Mouse (Mus musculus) embryonic facial prominence, embryonic 14.5 days (tissue): ENCODE measurements at regions not wholly inside any gene's neighbourhood (a gene's known extent, or its start where the extent isn't known, plus 50 kb on each side); places are given as distances from the start of the nearest gene placed in this dataset.

ENCODE experiments used
- ATAC-seq: fragments of 200-750 bp; cut with Nextera tagmentation; 2 replicates; pipeline ENCODE4 v1.8.0; 2017; ENCODE audit warnings: low read depth, moderate number of reproducible peaks, moderate TSS enrichment
- DNase-seq: peaks from one replicate; pipeline ENCODE4 v3.0.0-alpha.2; 2015; ENCODE audit warnings: low spot score
- H3K27ac ChIP-seq: fragments of 300-500 bp; sonication (generic); replicated peaks from 2 replicates; pipeline ENCODE4 v1.5.1; 2014; ENCODE audit warnings: low read depth, mild to moderate bottlenecking, low read length, moderate library complexity
- H3K27me3 ChIP-seq: fragments of 300-500 bp; sonication (generic); replicated peaks from 2 replicates; pipeline ENCODE4 v1.6.1; 2014; ENCODE audit warnings: low read length; ENCODE audit not compliant: control insufficient read depth, insufficient read depth
- H3K36me3 ChIP-seq: fragments of 300-500 bp; sonication (generic); 2 replicates; pipeline ENCODE4 v1.6.1; 2014; ENCODE audit warnings: low read length, mixed read lengths; ENCODE audit not compliant: control insufficient read depth, insufficient read depth
- H3K4me1 ChIP-seq: fragments of 300-500 bp; sonication (generic); 2 replicates; pipeline ENCODE4 v1.6.1; 2014; ENCODE audit warnings: antibody characterized with exemption, low read length; ENCODE audit not compliant: control insufficient read depth, insufficient read depth
- H3K4me2 ChIP-seq: fragments of 300-500 bp; sonication (generic); 2 replicates; pipeline ENCODE4 v1.6.1; 2014; ENCODE audit warnings: low read depth, mild to moderate bottlenecking, low read length, moderate library complexity, mixed read lengths
- H3K4me3 ChIP-seq: fragments of 300-500 bp; sonication (generic); 2 replicates; pipeline ENCODE4 v1.5.1; 2014; ENCODE audit warnings: low read depth, mild to moderate bottlenecking, low read length
- H3K9ac ChIP-seq: fragments of 300-500 bp; sonication (generic); 2 replicates; pipeline ENCODE4 v1.6.1; 2014; ENCODE audit warnings: low read depth, mild to moderate bottlenecking, low read length, moderate library complexity, mixed read lengths
- H3K9me3 ChIP-seq: fragments of 300-500 bp; sonication (generic); 2 replicates; pipeline ENCODE4 v1.6.1; 2016; ENCODE audit warnings: low read length; ENCODE audit not compliant: control insufficient read depth
- WGBS: fragments of 180-500 bp; shearing (Covaris S2); extraction: QIAGEN DNeasy Blood & Tissue Kit; methylation state at CpG from one replicate; pipeline ENCODE4 v1.1.7; 2014; 5-methylcytosine and 5-hydroxymethylcytosine counted together

DNA sequence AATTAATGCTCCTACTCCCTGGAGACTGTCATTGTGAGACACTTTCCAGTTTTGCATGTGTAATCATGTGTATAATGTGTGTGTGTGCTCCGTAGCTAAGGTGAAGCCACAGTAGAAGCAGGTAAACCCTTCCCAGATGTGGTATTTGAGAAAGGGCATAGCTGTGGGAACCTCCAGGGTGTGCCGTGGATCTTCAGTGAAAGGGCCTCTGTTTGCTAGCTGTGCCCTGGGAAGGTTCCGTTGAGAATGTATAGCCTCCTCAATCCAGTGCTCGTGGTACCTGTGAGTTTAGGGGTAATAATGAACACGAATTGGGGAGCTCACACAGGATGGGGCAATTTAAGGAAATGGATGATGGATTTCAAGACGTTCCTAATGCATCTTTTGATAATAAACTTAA lies 447.6 kb downstream of the Sox2 start:
- Histone ChIP-seq H3K4me2 (no peak overlapping the region), H3K9me3 (no peaks in the 10 kb centered on the region), H3K27ac (no peak overlapping the region), H3K4me1 (peaks cover 4% of the 10 kb centered on the region), H3K36me3 (no peaks in the 10 kb centered on the region), H3K27me3 (peaks cover 18% of the 10 kb centered on the region; the same call in 1 of the 2 replicates), H3K9ac (no peak overlapping the region), H3K4me3 (no peak overlapping the region)
- DNase-seq, result no peak
- ATAC-seq, result no peak
- WGBS, result 65% methylated on average over 6 of the region's 6 CpGs

GRCm38 (mm10) chr3:35099226-35099625 lies 449.0 kb downstream of the Sox2 start:
- Histone ChIP-seq H3K9me3 (no peaks in the 10 kb centered on the region), H3K27ac (no peak overlapping the region), H3K4me1 (peaks cover 8% of the 10 kb centered on the region), H3K9ac (no peak overlapping the region), H3K27me3 (peaks cover 18% of the 10 kb centered on the region; the same call in 1 of the 2 replicates), H3K36me3 (no peaks in the 10 kb centered on the region), H3K4me3 (no peak overlapping the region), H3K4me2 (no peak overlapping the region)
- no peak for ATAC-seq
- 67% methylated on average over 3 of the region's 3 CpGs for WGBS
- DNase-seq, result no peak

DNA sequence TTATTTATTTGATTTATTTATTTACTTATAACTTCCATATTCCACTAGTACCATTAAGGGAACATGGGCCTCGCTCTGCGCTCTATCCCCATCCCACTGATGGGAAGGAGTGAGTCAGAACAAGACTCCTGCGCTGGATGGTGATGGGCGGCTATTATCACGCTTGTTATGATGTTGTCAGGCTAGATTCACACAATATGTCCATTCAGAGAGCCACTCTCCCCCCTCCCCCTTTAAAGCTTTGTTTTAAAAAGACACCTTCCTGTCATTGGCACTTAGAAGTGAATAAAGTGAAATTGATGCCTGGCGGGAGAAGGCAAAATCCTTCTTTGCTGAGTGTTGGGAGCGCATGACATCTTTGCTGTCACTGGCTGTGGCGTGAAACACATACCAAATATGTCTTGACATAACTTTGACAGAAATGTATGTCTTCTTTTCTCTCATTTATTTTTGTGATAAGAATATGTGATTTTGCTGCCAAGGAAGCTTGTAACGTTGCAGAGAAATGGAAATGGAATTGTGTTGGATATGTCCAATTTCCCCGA lies 449.7 kb downstream of the Sox2 start:
- no peak overlapping the region for H3K27ac ChIP-seq
- peaks cover 18% of the 10 kb centered on the region; the same call in 1 of the 2 replicates for H3K27me3 ChIP-seq
- H3K9ac ChIP-seq, result no peak overlapping the region
- ATAC-seq (no peak), DNase-seq (no peak)
- no peaks in the 10 kb centered on the region for H3K36me3 ChIP-seq
- WGBS, result 68% methylated on average over 10 of the region's 10 CpGs
- H3K4me2 ChIP-seq, result no peak overlapping the region
- H3K4me1 ChIP-seq, result peaks cover 8% of the 10 kb centered on the region
- no peak overlapping the region for H3K4me3 ChIP-seq
- no peaks in the 10 kb centered on the region for H3K9me3 ChIP-seq

DNA sequence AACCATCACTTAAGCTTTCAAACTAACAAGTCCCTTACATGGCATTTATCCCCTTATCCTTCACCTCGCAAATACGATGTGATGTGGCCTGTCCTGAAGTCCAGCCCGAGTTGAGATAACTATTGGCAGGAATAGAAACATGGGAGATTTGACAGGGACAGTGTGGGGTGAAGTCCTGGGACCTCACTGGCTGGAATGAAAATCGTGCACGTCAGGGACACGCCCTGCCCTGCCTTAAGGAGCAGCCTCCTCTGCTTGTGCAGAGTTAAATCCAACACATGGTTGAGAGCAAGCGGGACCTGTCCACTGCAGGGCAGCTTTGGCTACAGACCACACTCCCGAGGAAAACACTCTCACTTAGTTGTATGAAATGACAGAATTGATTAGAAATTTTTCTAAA lies 451.1 kb downstream of the Sox2 start:
- Histone ChIP-seq H3K27ac (no peak overlapping the region), H3K4me1 (peaks cover 8% of the 10 kb centered on the region), H3K9ac (no peak overlapping the region), H3K4me3 (no peak overlapping the region), H3K4me2 (no peak overlapping the region), H3K9me3 (no peaks in the 10 kb centered on the region), H3K27me3 (peaks cover 18% of the 10 kb centered on the region; the same call in 1 of the 2 replicates), H3K36me3 (no peaks in the 10 kb centered on the region)
- WGBS, result 76% methylated on average over 8 of the region's 8 CpGs
- ATAC-seq (no peak), DNase-seq (no peak)

- 68% methylated on average over 5 of the region's 5 CpGs for WGBS
- no peak overlapping the region for H3K27ac ChIP-seq
These were observed 451.7 kb downstream of the Sox2 start for GRCm38 (mm10) chr3:35101951-35102350.

DNA sequence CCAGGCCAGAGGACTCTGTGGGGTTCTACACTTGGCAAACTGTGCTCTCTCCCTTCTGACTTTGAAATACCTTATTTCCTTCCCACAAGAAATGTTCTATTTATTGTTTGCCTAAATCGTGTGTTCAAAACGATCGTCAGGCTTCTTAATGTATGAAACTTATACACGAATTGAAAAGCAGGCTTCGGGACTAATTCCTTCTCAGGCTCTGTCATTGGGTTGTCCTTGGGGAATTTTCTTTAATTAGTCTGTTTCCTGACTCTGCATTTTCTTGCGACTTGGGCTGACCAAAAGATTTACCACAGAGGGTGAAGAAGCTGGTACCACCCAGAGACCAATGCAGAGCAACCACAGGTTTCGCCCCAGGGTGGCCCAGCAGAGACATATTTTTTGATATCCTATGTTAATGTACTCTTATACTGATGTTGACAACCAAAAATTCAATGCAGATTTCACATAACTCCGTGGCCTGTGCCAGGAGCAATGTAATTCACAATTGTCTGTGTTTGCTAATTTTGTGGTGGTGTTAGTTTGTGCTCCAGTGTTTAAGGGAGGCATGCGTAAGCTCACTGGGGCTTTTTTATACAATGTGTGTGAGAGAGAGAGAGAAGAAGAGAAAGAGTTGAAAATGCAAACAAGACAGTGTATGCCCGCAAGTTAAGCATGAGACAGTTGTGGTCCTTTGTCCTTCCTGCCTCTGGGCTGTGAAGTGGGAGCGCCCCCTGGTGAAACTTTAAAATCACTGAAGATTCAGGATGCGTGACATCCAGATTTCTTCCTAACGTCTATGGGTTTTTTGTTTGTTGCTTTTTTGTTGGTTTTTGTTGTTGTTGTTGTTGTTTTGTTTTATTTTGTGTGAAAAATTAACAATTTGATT lies 452.7 kb downstream of the Sox2 start:
- Histone ChIP-seq H3K4me1 (peaks cover 8% of the 10 kb centered on the region), H3K4me2 (no peak overlapping the region; the same call in 1 of the 2 replicates), H3K27me3 (peaks cover 18% of the 10 kb centered on the region; the same call in 1 of the 2 replicates), H3K9ac (no peak overlapping the region), H3K4me3 (no peak overlapping the region), H3K9me3 (no peaks in the 10 kb centered on the region), H3K27ac (no peak overlapping the region; the same call in 1 of the 2 replicates), H3K36me3 (no peaks in the 10 kb centered on the region)
- ATAC-seq, result peak; percentile 75
- peak; percentile 88 for DNase-seq
- WGBS, result 25% methylated on average over 13 of the region's 13 CpGs

More at GRCm38 (mm10) chr3:35101951-35102350, 451.7 kb downstream of the Sox2 start:
- Histone ChIP-seq H3K9ac (no peak overlapping the region), H3K4me2 (no peak overlapping the region), H3K36me3 (no peaks in the 10 kb centered on the region), H3K27me3 (peaks cover 18% of the 10 kb centered on the region; the same call in 1 of the 2 replicates), H3K4me3 (no peak overlapping the region), H3K4me1 (peaks cover 8% of the 10 kb centered on the region), H3K9me3 (no peaks in the 10 kb centered on the region)
- no peak for DNase-seq
- no peak for ATAC-seq

GRCm38 (mm10) chr3:35104884-35105283 lies 454.7 kb downstream of the Sox2 start:
- Histone ChIP-seq H3K4me3 (no peak overlapping the region), H3K27ac (no peak overlapping the region), H3K27me3 (peaks cover 12% of the 10 kb centered on the region; the same call in 1 of the 2 replicates), H3K36me3 (no peaks in the 10 kb centered on the region), H3K4me1 (peaks cover 8% of the 10 kb centered on the region), H3K9me3 (no peaks in the 10 kb centered on the region), H3K9ac (no peak overlapping the region), H3K4me2 (no peak overlapping the region)
- 69% methylated on average over 11 of the region's 11 CpGs for WGBS
- ATAC-seq (no peak), DNase-seq (no peak)

- peaks cover 8% of the 10 kb centered on the region for H3K4me1 ChIP-seq
- WGBS, result 64% methylated on average over 7 of the region's 7 CpGs
- DNase-seq, result no peak
These were observed 455.9 kb downstream of the Sox2 start for GRCm38 (mm10) chr3:35106097-35106496.

More at GRCm38 (mm10) chr3:35106097-35106496, 455.9 kb downstream of the Sox2 start:
- Histone ChIP-seq H3K27ac (no peak overlapping the region), H3K4me3 (no peak overlapping the region), H3K9me3 (no peaks in the 10 kb centered on the region), H3K36me3 (no peaks in the 10 kb centered on the region), H3K27me3 (peaks cover 10% of the 10 kb centered on the region; the same call in 1 of the 2 replicates), H3K4me2 (no peak overlapping the region), H3K9ac (no peak overlapping the region)
- ATAC-seq, result no peak
